Mouse (Mus musculus) CH12F3 (cell line): ENCODE results near the gene Cd46.

Experiments used
- in situ Hi-C: fragments of 300-500 bp; cut with MboI; formaldehyde crosslinking; loops from 2 replicates; pipeline ENCODE4 v1.14.3; 2020; ENCODE audit warnings: low sequenced_read_pairs

Cd46 gene

DNA sequence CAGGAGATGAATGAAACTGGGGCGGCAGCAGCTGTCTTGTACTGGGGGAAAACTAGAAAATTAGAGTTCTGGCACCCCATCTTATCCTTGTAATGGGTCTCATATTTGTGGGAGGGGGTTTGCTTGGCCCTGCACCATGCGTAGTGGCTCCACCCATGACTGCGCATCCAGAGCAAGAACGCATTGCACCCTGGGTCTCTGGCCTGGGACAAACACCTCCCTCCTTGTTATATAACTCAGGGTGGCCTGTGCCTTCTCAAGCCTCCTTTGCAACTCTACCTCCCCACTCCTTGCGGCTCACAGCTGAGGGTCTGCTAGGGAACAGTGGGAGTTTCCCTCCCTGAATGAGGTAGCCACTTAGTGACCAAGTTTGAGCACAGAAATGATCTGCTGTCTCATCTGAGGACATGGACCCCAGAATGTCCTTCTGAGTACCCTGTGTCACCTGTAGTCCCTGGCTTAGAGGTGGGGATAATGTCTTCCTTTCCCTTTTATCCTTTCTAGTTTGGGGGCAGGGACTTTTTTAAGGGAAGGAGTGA, 72.9 kb downstream of the Cd46 start:
- in situ Hi-C loops, result no loop called here

- in situ Hi-C loops, result no loop called here
Measured at GRCm38 (mm10) chr1:195018089-195018999, 73.7 kb downstream of the Cd46 start.

DNA sequence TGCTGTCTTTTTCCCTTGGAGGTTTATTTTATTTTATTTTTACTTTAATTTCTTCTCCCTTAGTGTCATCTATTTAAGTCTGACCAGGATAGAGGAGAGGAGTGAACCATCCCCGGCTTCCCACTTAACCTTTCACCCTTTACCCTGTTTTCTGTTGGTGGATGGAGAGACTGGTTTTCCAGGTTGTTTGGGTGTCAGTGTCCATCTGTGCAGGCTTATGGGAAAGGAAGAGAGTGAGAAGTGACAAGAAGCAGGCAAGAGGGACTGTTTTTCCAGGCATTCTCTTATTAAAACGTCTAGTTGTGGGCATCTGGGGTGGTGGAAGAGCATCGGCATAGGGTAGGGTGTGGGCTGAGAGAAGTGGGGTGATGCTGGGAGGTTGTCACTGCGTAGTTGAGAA, 74.4 kb downstream of the Cd46 start:
- in situ Hi-C loops, result no loop called here

DNA sequence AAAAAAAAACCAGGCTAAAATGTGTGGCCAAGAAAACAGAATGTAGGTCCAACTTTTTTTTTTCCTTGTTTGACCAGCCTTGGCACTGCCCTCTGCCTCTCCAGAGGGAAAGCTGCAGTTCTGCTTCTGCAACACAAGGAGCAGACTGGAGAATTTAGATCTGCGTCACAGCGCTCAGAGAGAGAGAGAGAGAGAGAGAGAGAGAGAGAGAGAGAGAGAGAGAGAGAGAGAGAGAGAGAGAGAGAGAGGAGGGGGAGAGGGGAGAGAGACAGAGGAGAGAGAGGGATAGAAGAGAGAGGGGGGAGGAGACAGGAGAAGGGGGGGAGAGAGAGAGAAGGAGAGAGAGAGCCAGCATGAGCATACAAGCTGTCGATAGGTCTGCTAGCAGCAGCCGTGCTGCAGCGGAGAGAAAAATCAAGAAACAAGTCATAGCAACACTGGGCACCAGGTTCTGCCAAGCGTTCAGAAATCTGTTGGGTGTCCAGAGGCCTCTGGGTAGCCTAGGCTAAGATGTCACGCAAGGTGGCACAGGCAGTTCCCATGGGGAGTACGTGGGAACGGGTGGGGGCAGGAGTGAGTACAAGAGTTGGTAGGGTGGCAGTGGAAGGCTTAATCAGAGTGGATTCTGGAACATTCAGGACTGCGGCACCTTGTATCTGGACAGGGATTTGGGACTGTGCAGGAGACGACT, 75.1 kb downstream of the Cd46 start:
- in situ Hi-C loops, result no loop called here

GRCm38 (mm10) chr1:195015281-195015680, 76.8 kb downstream of the Cd46 start:
- in situ Hi-C loops, result no loop called here

- in situ Hi-C loops, result no loop called here
Measured at GRCm38 (mm10) chr1:195014201-195014885, 77.7 kb downstream of the Cd46 start.

DNA sequence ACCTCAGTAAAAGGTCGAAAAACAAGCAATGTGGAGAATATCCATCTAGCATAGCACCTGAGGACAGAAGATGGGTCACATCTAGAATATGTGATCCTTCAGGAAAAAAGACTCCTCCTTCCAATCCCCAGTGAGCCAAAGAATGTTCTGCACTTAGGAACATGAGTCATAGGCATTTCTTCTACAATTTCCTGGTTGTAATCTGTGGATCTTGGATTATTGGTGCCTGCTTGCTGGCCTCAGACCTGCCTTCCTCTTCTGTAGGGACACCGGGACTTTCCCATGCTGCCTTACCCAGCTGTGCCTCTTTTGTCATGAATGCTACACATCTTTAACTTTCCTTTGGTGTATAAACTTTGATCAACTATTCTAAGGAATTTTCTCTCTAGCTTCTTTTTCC, 79.5 kb downstream of the Cd46 start:
- in situ Hi-C loops, result no loop called here

GRCm38 (mm10) chr1:195006267-195006666, 85.8 kb downstream of the Cd46 start:
- in situ Hi-C loops, result no loop called here

DNA sequence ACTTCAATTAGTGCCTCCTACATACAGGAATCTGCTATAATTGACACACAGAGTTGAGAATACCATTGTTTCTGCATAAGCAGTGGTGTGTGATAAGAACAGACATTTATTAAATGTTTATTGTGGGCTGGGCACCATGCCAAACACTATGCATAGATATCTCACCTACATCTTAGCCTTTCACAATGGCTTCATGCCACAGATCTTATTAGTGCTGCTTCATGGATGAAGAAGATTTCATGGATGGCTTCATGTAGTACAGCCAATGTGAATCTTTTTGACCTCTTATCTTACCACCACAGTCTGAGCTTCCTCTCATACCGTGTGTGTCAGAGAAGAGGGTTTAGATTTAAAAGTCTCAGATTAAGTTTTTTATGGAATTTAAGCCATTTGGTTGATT, 87.9 kb downstream of the Cd46 start:
- in situ Hi-C loops, result no loop called here

DNA sequence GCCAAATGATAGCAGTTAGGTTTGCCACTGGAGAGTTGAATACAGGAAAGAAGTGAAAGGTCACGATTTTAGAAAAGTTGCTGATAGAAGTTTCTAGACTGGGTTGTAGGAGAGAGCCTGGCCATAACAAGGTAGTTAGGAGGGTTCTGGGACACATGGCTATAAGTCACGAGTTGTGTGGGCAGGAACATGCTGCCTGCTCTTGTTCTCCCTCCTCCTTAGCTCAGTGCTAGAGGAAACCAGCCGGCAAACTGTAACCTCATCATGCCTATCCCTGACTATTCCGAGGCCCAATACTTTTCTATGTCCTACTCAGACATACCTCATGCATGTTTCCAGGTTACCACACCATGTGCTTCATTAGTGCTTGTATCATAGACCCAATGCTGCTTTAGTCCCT, 88.7 kb downstream of the Cd46 start:
- in situ Hi-C loops, result no loop called here

DNA sequence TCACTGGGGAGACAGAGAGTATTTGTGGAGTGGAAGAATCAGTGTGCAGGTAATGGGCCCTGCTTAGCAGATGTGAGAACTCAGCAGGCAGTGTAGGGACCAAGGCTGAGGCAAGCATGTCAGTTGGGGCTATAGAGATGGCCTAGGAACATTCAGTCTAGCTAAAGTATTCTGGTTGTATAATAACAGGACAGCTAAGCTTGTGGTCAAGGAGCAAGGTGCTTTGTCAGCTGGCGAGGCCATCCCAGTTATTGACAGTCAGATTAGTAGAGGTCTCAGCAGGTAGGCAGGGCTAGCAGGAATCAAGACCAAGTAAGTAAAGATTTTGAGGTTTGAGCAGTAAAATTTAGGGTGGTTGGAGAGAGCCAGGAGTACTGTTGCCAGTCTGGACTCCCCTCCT, 93.7 kb downstream of the Cd46 start:
- in situ Hi-C loops, result no loop called here

DNA sequence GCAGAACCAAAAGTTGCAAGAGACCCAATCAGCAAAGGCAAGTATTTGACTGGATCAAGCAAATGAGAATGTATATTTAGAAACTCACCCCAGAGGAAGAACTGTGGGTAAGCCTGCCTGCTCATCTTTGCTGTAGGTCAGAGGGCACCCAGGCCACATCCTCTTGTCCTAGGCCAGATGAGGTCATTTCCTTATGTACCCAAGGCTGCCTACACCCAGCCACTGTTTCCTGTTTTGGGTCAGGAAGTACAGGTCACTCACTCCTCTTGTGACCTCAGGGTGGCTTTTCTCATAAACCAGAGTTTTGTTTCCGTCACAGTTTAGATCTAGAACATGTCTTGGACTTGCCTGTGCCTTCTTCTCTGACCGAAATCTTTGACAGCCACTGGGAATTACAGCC, 96.9 kb downstream of the Cd46 start:
- in situ Hi-C loops, result no loop called here

GRCm38 (mm10) chr1:194994262-194994661, 97.8 kb downstream of the Cd46 start:
- in situ Hi-C loops, result no loop called here

DNA sequence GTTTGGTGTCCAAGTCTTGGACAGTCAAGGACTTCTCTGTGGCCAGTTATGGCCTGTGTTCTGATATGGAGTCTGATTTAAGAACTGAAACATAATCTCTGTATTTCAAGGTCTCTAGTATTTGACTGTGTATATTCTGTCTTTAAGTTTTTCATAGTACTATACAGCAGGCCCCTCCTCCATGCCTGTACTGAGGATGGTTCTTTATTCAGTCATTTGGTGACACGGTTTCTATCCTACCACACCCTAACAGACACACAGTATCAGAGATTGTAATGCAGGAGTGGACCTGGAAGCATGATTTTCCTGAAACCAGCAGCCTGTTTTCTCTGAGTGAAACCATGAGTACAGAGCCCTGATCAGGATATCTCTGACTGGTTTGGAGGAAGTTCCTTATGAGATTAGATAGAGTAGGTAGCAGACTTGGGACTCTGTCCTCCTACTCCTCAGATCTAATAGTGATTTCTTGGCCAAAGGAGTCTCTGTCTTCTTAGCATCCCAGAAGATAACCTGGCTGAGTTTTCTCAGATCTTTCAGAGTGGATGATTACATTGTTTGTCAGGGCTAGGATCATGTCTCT, 98.5 kb downstream of the Cd46 start:
- in situ Hi-C loops, result no loop called here

- in situ Hi-C loops, result no loop called here
Measured at GRCm38 (mm10) chr1:194992589-194993317, 99.3 kb downstream of the Cd46 start.

DNA sequence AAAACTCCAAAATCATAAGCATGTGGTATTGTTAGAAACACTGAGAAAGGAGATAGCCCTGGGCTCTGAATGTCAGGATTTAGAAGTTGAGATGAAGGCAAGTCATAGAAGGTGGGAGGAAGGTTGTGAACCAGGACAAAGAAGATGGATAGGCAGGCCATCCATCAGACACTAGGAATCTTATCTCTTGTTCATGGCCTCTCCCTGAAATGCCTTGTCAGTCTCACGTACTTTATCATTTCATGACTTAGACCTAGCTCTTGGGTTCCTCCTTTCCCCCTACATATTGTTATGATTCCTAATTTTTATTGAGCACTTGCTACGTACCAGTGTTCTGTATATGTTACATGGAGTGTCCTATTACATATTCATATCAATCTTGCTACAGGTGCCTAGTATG, 100.4 kb downstream of the Cd46 start:
- in situ Hi-C loops, result no loop called here

GRCm38 (mm10) chr1:194990976-194991375, 101.1 kb downstream of the Cd46 start:
- in situ Hi-C loops, result no loop called here

DNA sequence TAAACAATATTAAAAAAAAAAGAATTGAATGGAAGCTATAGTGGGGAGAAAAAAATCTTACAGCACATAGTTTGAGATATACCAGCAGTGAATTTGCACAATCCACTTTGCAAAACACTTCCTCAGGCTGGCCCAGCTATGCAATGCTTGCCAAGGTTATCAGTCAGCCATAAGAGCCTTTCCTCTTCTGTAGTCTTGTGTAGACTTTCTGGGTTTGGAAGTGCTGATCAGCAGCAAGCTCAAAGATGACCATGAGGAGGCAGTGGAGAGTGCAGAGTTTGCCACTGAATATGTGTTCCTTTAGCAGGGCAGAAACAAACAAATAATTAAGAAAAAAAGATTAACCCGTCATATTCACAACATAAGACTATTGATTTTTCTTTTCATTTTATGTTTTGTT, 103.0 kb downstream of the Cd46 start:
- in situ Hi-C loops, result no loop called here
